Mouse (Mus musculus) adipocyte (in vitro differentiated cells): ENCODE measurements around the gene Fancm.
"Not testable (repeated sequence)": the region's sequence is repeated elsewhere in the genome, so short reads cannot be mapped to it uniquely, and the experiment has no call there.

Experiments used
- DNase-seq: peaks from one replicate; pipeline ENCODE4 v3.0.0-alpha.2; 2016; ENCODE audit warnings: low spot score

The Fancm gene

DNA sequence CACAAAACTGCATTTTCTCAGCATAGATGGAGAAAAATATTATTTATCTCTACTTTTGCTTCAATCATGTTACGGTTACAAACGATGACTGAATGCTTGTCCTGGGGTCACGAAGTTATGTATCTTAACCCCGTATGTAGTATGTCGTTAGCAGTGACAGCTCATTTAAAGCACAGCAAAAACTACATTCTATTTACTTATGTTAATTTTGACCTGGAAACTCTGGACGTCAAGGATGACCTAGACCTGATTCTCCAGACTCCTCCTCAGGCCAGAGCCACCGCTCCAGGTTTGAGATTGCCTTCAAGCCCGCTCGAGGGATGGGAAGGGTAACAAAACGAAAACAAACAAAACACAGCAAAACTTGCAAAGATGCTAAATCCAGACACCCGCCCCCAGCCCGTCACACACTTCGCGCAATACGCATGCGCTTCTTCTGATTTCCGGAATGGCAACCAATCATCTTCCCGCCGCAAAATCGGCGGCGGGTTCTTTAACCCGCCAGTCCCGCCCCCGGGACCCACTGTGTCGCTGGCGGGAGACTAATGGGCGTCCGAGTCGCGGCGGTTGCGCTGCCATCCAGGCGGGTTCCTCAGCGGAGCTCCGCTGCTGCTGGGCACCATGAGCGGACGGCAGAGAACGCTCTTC lies at the start of gene Fancm:
Gene Fancm, plus strand, starts transcription at position 519 of the 648 bp plus-strand sequence.
- peak; percentile 95 for DNase-seq

DNA sequence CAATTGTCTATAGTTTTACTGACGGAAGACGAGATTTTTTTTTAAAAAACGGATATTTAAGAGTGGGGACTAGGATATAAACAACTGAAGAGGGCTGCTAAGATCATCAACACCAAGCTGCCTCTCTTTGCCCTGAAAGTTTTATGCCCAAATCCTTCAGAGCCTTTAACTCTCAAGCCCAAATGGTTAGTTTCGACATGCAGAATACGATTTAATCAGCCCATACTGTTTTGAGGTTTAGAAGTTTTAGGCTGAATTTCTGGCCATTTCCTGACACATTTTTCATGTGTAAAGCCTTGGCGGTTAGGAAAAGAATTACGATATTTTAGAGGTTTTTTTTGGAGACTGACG lies 39.6 kb upstream of the Fancm start:
- no peak for DNase-seq

DNA sequence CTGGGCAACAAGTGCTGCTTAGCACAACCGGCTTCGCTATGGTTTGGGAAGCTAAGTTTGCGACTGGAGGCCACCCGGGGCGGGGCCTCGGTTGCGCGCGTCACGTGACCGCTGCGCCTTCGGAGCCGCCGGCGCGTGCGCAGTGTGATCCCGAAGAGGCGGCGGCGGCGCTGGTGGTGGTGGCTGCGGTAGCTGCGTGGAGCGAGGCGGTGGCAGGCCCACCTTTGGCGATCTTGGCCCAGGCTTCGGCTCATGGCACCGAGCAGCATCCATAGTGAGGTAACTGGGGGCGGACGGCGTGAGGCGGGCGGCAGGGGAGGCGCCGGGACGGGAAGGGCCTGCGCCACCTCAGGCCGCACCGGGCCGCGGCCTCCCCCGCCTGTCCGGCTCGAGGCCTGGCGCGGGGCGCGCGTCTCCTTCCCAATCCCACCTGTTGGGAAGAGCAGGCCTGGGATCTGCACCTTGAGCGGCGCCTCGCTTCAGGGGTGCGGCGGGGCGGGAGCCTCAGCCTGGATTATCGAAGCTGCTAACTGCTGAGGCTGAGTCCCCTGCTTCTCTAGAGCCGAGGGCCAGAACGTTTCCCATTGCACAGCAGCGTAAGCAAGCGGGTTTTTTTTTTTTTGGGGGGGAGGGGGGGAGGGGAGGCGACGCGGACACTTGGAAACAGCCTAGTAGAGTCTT lies 39.1 kb upstream of the Fancm start, which contains the start of gene Prpf39:
Gene Prpf39, plus strand, starts transcription at position 144 of the 681 bp plus-strand sequence.
- peak; percentile 91 for DNase-seq

GRCm38 (mm10) chr12:65036892-65037545 lies 38.4 kb upstream of the Fancm start:
- DNase-seq: peak; percentile 36

- peak; percentile 24 for DNase-seq
Observed at GRCm38 (mm10) chr12:65037546-65037937, 37.9 kb upstream of the Fancm start.

- DNase-seq: no peak
Observed at GRCm38 (mm10) chr12:65048799-65049198, 26.6 kb upstream of the Fancm start.

GRCm38 (mm10) chr12:65058203-65058602 lies 17.2 kb upstream of the Fancm start:
- no peak for DNase-seq

DNA sequence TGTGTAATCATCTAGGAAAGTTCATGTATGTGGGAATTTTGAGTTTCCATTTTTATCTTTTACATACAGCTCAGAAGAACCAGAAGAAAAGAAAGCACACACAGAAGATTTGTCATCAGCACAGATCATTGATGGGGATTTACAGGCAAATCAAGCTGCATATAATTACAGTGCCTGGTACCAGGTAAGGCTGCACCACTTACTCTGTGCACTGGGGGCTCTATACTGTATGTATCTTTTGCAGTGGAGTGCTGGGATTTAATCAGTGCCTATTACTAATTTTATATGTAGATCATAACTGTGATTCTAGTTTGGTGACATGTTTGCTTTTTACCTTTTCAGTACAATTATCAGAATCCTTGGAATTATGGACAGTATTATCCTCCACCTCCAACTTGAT lies 14.3 kb upstream of the Fancm start:
- DNase-seq: no peak

GRCm38 (mm10) chr12:65065241-65065640 lies 10.2 kb upstream of the Fancm start:
- DNase-seq: no peak

GRCm38 (mm10) chr12:65066234-65066633 lies 9.2 kb upstream of the Fancm start:
- DNase-seq: no peak

- DNase-seq: peak; percentile 25
Observed at GRCm38 (mm10) chr12:65068409-65068808, 7.0 kb upstream of the Fancm start.

DNA sequence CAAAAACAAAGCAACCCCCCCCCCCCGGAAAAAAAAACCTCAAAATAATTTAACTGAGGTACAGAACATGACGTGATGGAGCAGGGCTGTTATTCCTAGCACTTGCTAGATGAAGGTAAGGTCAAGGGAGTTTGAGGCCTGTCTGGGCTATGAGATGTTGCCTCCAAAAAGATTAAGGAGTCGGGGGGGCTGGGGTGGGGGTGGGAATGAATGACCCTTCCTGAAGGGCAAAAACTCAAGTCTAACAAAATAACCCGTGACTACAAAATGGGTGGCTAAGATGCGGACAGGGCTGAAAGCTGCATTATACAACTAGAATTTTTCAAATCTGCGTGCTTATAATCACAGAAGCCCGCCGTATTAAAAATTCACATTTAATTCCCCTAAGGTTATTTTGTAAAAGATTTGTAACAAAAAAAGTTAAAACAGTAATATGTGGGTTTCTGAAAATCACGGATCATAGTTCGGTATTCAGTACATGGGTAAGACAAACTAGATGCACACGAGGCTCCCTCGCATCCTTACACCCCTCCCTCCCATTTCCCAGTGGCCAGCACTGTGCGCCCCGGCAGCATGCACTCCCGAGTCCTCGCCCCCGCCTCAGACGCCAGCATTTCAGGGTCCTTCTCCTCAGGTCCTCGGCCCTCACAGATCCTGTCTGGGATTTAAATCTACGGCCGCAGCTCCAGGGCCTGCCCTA lies 2.3 kb upstream of the Fancm start:
- DNase-seq: no peak

GRCm38 (mm10) chr12:65073611-65074178 lies 1.7 kb upstream of the Fancm start, which contains the start of gene Fkbp3:
Fkbp3 (minus strand) TSS chr12:65074007.
- peak; percentile 96 for DNase-seq

- DNase-seq: peak; percentile 50
Observed at GRCm38 (mm10) chr12:65074651-65075050, 752 bp upstream of the Fancm start.

- peak; percentile 20 for DNase-seq
Observed at GRCm38 (mm10) chr12:65075733-65076310, 419 bp downstream of the Fancm start.

DNA sequence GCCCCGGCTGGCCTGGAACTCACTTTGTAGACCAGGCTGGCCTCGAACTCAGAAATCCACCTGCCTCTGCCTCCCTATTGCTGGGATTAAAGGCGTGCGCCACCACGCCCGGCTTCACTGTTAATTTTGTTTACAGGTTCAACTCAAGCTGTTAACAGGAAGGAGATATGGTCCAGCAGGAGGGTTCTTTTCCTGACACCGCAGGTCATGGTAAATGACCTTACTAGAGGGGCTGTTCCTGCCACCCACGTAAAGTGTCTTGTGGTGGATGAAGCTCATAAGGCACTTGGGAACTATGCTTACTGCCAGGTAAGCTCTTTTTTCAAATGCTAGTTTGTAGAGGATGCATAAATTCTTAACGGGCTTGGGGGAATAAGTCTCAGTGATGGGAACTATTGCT lies 1.5 kb downstream of the Fancm start:
- DNase-seq: no peak

GRCm38 (mm10) chr12:65108746-65109145 lies 33.3 kb downstream of the Fancm start:
- DNase-seq: peak; percentile 10

- no peak for DNase-seq
Observed at GRCm38 (mm10) chr12:65111503-65111902, 36.1 kb downstream of the Fancm start.

- DNase-seq: no peak
Observed at GRCm38 (mm10) chr12:65112811-65113210, 37.4 kb downstream of the Fancm start.

GRCm38 (mm10) chr12:65113925-65114324 lies 38.5 kb downstream of the Fancm start:
- DNase-seq: no peak

DNA sequence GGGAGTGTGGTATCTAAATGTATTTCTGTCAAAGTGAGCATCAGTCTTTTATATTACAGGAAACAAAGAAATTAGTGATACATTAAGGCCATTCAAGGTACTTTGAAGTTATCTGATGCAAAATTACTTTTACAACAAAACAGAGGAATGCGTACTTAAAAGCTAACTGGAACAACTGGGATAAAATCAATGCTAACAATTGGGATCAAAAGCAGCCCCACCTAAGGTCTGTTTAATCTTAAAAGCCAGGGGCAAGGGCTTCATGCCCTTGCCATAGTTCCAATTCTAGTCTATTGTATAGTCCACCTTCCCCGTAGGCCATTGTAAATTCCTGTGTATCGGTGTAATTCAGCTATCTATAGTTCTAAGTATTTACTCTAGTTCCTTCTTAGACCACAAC lies 39.6 kb downstream of the Fancm start:
- not testable (repeated sequence) for DNase-seq

- no peak for DNase-seq
Observed at GRCm38 (mm10) chr12:65118968-65119367, 43.6 kb downstream of the Fancm start.
